Mouse (Mus musculus): Measurements from ENCODE around the gene Olfr262.
"Not testable (repeated sequence)": the region's sequence is repeated elsewhere in the genome, so short reads cannot be mapped to it uniquely, and the experiment has no call there.

Gene Olfr262

DNA sequence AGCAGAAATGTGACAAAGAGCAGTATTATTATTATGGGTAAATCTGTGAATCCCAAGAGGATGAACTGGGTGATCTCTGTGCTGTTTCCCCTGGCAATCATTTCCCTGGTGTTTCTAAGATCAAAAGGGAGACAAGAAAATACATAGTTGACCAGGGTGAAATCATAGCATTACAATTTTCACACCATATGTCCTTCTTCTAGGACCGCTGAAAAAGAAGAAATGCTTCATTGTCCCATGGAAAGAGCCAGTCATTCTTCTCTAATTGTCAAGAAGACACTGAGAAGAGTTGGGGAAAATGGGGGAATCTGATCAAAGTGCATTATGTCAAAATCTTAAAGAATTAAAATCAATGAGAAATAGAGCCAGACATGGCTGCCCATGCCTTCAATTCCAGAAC lies at the start of gene Olfr262:
Gene Olfr262, minus strand, starts transcription at position 101 of the 400 bp plus-strand sequence.
- DNase-seq (ENCODE audit: low spot score in 2 of 2): no peak

DNA sequence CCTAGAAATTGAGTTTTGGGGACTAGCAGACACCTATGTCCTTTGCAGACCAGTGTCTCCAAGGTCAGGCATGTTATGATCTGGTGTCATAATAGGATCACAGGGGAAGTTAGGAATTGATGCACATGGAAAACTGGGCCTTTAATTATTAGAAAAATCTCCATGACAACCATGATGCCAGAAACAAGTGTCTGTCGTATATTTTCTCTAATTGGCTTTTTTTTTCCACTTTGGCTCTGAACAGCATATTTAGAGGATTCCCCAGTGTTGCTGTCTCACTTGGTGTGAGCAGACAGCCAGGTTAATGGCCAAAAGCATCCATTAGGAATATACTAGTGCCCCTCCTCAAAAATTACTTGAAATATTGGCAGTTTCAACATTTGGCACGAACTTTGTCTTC lies 38.1 kb upstream of the Olfr262 start, which contains the start of gene Olfr1434:
Gene Olfr1434, plus strand, starts transcription at position 301 of the 400 bp plus-strand sequence.
- DNase-seq (ENCODE audit: low spot score in 2 of 2): no peak

GRCm38 (mm10) chr19:12260732-12261131 lies 19.3 kb upstream of the Olfr262 start, which contains the start of gene Olfr235:
Gene Olfr235, plus strand, starts transcription at chr19:12261032.
- DNase-seq (ENCODE audit: low spot score in 2 of 2): no peak

GRCm38 (mm10) chr19:12232496-12232895 lies 9.0 kb downstream of the Olfr262 start, which contains the start of gene Olfr1432:
Gene Olfr1432, minus strand, starts transcription at chr19:12232596.
- DNase-seq (ENCODE audit: low spot score in 2 of 2): not testable (repeated sequence)

- no peak for DNase-seq (ENCODE audit: low spot score in 2 of 2)
Measured at GRCm38 (mm10) chr19:12200334-12200733, 41.1 kb downstream of the Olfr262 start, which contains the start of gene Olfr1431. Gene Olfr1431, plus strand, starts transcription at chr19:12200634.

DNA sequence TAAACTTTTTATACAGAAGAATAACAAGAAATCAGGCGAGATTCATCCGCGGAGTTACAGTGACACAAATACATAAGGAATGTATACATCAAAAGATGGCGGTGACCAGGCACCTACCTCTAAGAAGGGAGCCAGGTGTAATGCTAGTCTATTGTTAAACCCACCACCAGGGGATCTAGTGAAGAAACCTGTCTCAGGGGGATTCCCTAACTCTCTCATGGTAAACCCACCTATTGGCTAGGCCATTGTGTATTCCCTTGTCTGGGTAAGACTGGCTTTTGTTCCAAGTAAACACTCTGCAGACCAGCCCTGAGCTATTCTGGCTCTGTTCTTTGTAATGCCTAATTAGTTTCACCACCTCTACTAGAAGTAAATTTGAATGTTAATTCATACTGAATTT lies 42.4 kb downstream of the Olfr262 start:
- not testable (repeated sequence) for DNase-seq (ENCODE audit: low spot score in 2 of 2)
